Mouse (Mus musculus) right cerebral cortex, adult 18-20 months (tissue): ENCODE results near the gene Paxx.

Source experiments
- DNase-seq: peaks from one replicate; pipeline ENCODE4 v3.0.0; 2022; ENCODE audit warnings: mixed read lengths

The Paxx gene

GRCm38 (mm10) chr2:25460551-25461309, at the start of gene Paxx:
Gene Paxx (minus strand): TSS chr2:25461094.
- peak; percentile 97 for DNase-seq

GRCm38 (mm10) chr2:25509912-25510311, 49.0 kb upstream of the Paxx start:
- no peak for DNase-seq

- no peak for DNase-seq
Measured at GRCm38 (mm10) chr2:25506964-25507363, 46.1 kb upstream of the Paxx start.

- DNase-seq: no peak
Measured at GRCm38 (mm10) chr2:25505860-25506259, 45.0 kb upstream of the Paxx start.

- DNase-seq: no peak
Measured at GRCm38 (mm10) chr2:25505000-25505399, 44.1 kb upstream of the Paxx start.

GRCm38 (mm10) chr2:25504538-25504937, 43.6 kb upstream of the Paxx start:
- no peak for DNase-seq

- no peak for DNase-seq
Measured at GRCm38 (mm10) chr2:25502726-25503125, 41.8 kb upstream of the Paxx start.

- no peak for DNase-seq
Measured at GRCm38 (mm10) chr2:25501593-25502486, 40.9 kb upstream of the Paxx start, which contains the start of gene C8g. Gene C8g (minus strand): TSS chr2:25501719.

- peak; percentile 88 for DNase-seq
Measured at GRCm38 (mm10) chr2:25500576-25501405, 39.9 kb upstream of the Paxx start, which contains the start of gene Fbxw5. Gene Fbxw5 (plus strand): TSS chr2:25500750.

GRCm38 (mm10) chr2:25500071-25500575, 39.2 kb upstream of the Paxx start:
- no peak for DNase-seq

- DNase-seq: no peak
Measured at GRCm38 (mm10) chr2:25498622-25499478, 38.0 kb upstream of the Paxx start.

GRCm38 (mm10) chr2:25497846-25498575, 37.1 kb upstream of the Paxx start:
- DNase-seq: no peak

GRCm38 (mm10) chr2:25496462-25496861, 35.6 kb upstream of the Paxx start:
- no peak for DNase-seq

- no peak for DNase-seq
Measured at GRCm38 (mm10) chr2:25493476-25493961, 32.6 kb upstream of the Paxx start, which contains the start of gene Lcn12. Gene Lcn12 (minus strand): TSS chr2:25493911.

GRCm38 (mm10) chr2:25492988-25493387, 32.1 kb upstream of the Paxx start:
- DNase-seq: no peak

- DNase-seq: no peak
Measured at GRCm38 (mm10) chr2:25488671-25489068, 27.8 kb upstream of the Paxx start.

- no peak for DNase-seq
Measured at GRCm38 (mm10) chr2:25487965-25488670, 27.2 kb upstream of the Paxx start.

- DNase-seq: no peak
Measured at GRCm38 (mm10) chr2:25484901-25485647, 24.2 kb upstream of the Paxx start.

GRCm38 (mm10) chr2:25482969-25483368, 22.1 kb upstream of the Paxx start:
- no peak for DNase-seq
